Mouse (Mus musculus): Measurements from ENCODE around the gene Fbxo11. TPM values are rescaled to one million over a fixed set of nuclear protein-coding genes. Genes with fewer than 3 reads are reported as not detected.

Fbxo11 gene
- total and polyA plus RNA-seq, 3 experiments = 13.4 to 35.1 (median 31.2) TPM

- 39% methylated on average over 16 of the region's 16 CpGs for WGBS
Measured at GRCm38 (mm10) chr17:87948965-87949584, 116.0 kb downstream of the Fbxo11 start.

More at GRCm38 (mm10) chr17:87948965-87949584, 116.0 kb downstream of the Fbxo11 start:
- TF ChIP-seq CTCF (IDR thresholded peaks at IDR 0.05) (peak; percentile 100), POLR2A (IDR thresholded peaks at IDR 0.05; ENCODE audit: insufficient read depth, low read depth, low read length) (no peak), EP300 (IDR thresholded peaks at IDR 0.05; ENCODE audit: insufficient read depth, low read depth, low read length) (peak; percentile 75)
- intact Hi-C loops (cut with DNase I) = loop anchor here (1.0 to 5.0 kb wide), 4 partner anchors 66 to 347 kb away; no protein-coding TSS in a partner anchor
- no peak overlapping the region for H3K4me3 ChIP-seq
- H3K4me1 ChIP-seq (ENCODE audit: control insufficient read depth, insufficient read depth, low read length) = no peaks in the 10 kb centered on the region
- no peaks in the 10 kb centered on the region for H3K79me2 ChIP-seq (replicated peaks; ENCODE audit: control insufficient read depth, insufficient read depth, low read length)
- no peaks in the 10 kb centered on the region for H3K36me3 ChIP-seq (ENCODE audit: control insufficient read depth, insufficient read depth, low read length)
- H3K27me3 ChIP-seq (ENCODE audit: control insufficient read depth, insufficient read depth, low read length) = no peaks in the 10 kb centered on the region
- H3K9ac ChIP-seq (ENCODE audit: low read depth, low read length) = no peak overlapping the region
- DNase-seq = peak; percentile 64 to 85
- H3K27ac ChIP-seq = no peak overlapping the region

Other genes starting within 250 kb of the Fbxo11 start
- gene Rpl36-ps4, start 144.3 kb downstream of the Fbxo11 start, total RNA-seq (2021) = not detected
- not detected in 2 replicates for gene Rpl36-ps4, start 144.3 kb downstream of the Fbxo11 start, polyA plus RNA-seq (2012; rRNA removed)
- gene Msh6, start 90.2 kb downstream of the Fbxo11 start, total RNA-seq (2021) = 1 to 10 TPM; 8.2 to 8.6 TPM
- 1.5 and 3.3 TPM in 2 replicates for gene Msh6, start 90.2 kb downstream of the Fbxo11 start, polyA plus RNA-seq (2012; rRNA removed)